In genomic region chr6:148104212-148104611, GRCm38 (mm10) we compare ENCODE assay signal across 7 mouse cellular contexts. TPM values are rescaled to one million over a fixed set of nuclear protein-coding genes. Genes with fewer than 3 reads are reported as not detected.
A peak's percentile ranks its signal among the peaks of the same experiment; 100 is the strongest.
DNase-seq lines count a peak whose midpoint lies in the region; TF ChIP-seq lines count a peak whose summit lies in the region.

No protein-coding gene starts in this region.

- no peak overlapping the region for H3K4me3 ChIP-seq in kidney, adult 2 months (ENCODE audit: insufficient read depth, low read depth, low read length)
- H3K4me3 ChIP-seq in E14TG2a.4 (replicated peaks; ENCODE audit: low read length), result no peak overlapping the region
- H3K4me3 ChIP-seq in cortical plate, adult 2 months (ENCODE audit: insufficient read depth, low read length), result no peak overlapping the region

- no peaks in the 10 kb centered on the region for H3K4me1 ChIP-seq in kidney, adult 2 months (ENCODE audit: control insufficient read depth, insufficient read depth, low read length)
- no peaks in the 10 kb centered on the region for H3K4me1 ChIP-seq in E14TG2a.4 (replicated peaks; ENCODE audit: low read depth, low read length)
- H3K4me1 ChIP-seq in cortical plate, adult 2 months (ENCODE audit: control insufficient read depth, insufficient read depth, low read length), result no peaks in the 10 kb centered on the region

- WGBS in kidney, adult 2 months, result 34% methylated on average over 9 of the region's 9 CpGs

- H3K27ac ChIP-seq in kidney, adult 2 months (ENCODE audit: insufficient read depth, low read depth, low read length), result no peak overlapping the region
- no peak overlapping the region for H3K27ac ChIP-seq in cortical plate, adult 2 months (ENCODE audit: insufficient read depth, low read length)

- TF ChIP-seq POLR2A in kidney, adult 2 months (IDR thresholded peaks at IDR 0.05; ENCODE audit: low read depth, low read length), result no peak
- no peak for TF ChIP-seq POLR2A in cortical plate, adult 2 months (IDR thresholded peaks at IDR 0.05; ENCODE audit: extremely low read depth, insufficient read depth, low read length)

- no peaks in the 10 kb centered on the region for H3K36me3 ChIP-seq in kidney, adult 2 months (ENCODE audit: control insufficient read depth, insufficient read depth, low read length)
- no peaks in the 10 kb centered on the region for H3K36me3 ChIP-seq in E14TG2a.4 (ENCODE audit: insufficient read depth, low read length)

- no peaks in the 10 kb centered on the region; the same call in 1 of the 2 replicates for H3K27me3 ChIP-seq in kidney, adult 2 months (replicated peaks; ENCODE audit: control insufficient read depth, insufficient read depth, low read length)
- H3K27me3 ChIP-seq in E14TG2a.4 (ENCODE audit: insufficient read depth, low read length), result no peaks in the 10 kb centered on the region

- DNase-seq in kidney, adult 2 months, result peak; percentile 9
- DNase-seq in kidney, adult 11 months, result no peak
- DNase-seq in A20 (ENCODE audit: low read depth, low spot score), result peak; percentile 45
- DNase-seq in lung, postnatal 36 days, result peak; percentile 24
- DNase-seq in spleen, adult 18-20 months, result no peak

- TF ChIP-seq CTCF in kidney, adult 2 months (conservative IDR thresholded peaks at IDR 0.05; ENCODE audit: insufficient read depth, insufficient read length, low read depth, low read length), result no peak
- peak; percentile 91 for TF ChIP-seq CTCF in E14TG2a.4 (conservative IDR thresholded peaks at IDR 0.05; ENCODE audit: low read length)
- peak; percentile 26; the same call in 1 of the 2 replicates for TF ChIP-seq CTCF in cortical plate, adult 2 months (IDR thresholded peaks at IDR 0.05; ENCODE audit: extremely low read depth, insufficient read depth, low read length)

- no peaks in the 10 kb centered on the region for H3K9me3 ChIP-seq in E14TG2a.4 (ENCODE audit: low read length)

RNA-seq across cellular contexts. Expression of gene Far2, which starts 57.2 kb away (rescaled TPM):
- 0.02 TPM in 1 of 2 replicates, not detected in the other for polyA plus RNA-seq in kidney, adult 2 months (2012; rRNA removed)
- 17.2 and 17.7 TPM in 2 replicates for polyA plus RNA-seq in cortical plate, adult 2 months (2012; rRNA removed)

Comparison
In these comparisons a context has a peak if more than half of its experiments do, and no peak if none do; other contexts are left out.
1. DNase-seq: peak in kidney, adult 2 months (single experiment), A20 (single experiment) and lung, postnatal 36 days (single experiment); none in kidney, adult 11 months (single experiment) and spleen, adult 18-20 months (0 of 2).
2. RNA of gene Far2, which starts 57.2 kb away (polyA plus RNA-seq): 17.2 to 17.7 TPM in cortical plate, adult 2 months; 0.02 TPM in kidney, adult 2 months; every median in the first group is over 10 times any median in the second.